Mouse (Mus musculus): ENCODE data around the gene Lhpp. TPM values are rescaled to one million over a fixed set of nuclear protein-coding genes. Genes with fewer than 3 reads are reported as not detected.
A peak's percentile ranks its signal among the peaks of the same experiment; 100 is the strongest.

Gene Lhpp
- total and polyA plus RNA-seq, 2 experiments from 2014 or later = 42.5 to 53.3 TPM

DNA sequence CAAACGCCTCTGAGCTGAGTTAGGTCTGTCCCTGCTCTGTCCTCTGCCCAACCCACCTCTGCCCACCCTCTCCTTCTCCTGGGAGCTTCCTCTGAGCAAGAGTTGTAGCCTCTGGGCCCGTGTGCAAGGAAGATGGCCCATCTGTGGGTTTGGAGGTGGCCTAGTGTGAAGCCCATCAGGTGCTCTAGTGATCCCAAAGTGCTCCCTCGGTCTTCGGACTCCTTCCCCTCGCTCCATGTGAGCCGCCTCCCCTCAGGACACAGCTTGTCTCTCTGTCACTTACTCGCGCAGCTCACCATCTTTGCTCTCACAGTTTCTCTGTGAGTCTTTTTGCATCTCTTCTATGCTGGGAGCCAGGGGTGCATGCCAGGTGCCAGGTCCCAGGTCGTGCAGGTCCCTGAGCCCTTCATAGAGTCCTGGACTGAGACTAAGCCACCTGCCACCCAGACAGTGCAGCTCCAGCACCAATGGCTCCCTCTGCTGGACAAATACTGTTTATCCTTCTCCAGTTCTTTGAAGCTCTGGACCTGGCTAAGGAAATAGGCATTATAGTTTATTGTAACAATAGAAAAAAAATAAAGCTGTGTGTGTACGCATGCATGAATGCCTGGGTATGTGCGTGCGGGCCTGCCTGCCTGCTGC is 28.1 kb downstream of the Lhpp start:
- Histone ChIP-seq H3K27ac (no peak overlapping the region), H3K4me3 (ENCODE audit: low read length) (no peak overlapping the region), H3K9ac (replicated peaks; ENCODE audit: low read length) (no peak overlapping the region), H3K36me3 (ENCODE audit: insufficient read depth, low read length) (no peaks in the 10 kb centered on the region), H3K4me1 (ENCODE audit: insufficient read depth, low read length) (no peaks in the 10 kb centered on the region; the same call in 1 of the 2 replicates), H3K4me2 (ENCODE audit: low read depth, low read length) (no peak overlapping the region), H3K27me3 (ENCODE audit: insufficient read depth, low read length) (no peaks in the 10 kb centered on the region), H3K9me3 (ENCODE audit: low read length) (no peaks in the 10 kb centered on the region)
- ATAC-seq = peak; percentile 60; the same call in 1 of the 2 replicates
- WGBS = 60% methylated on average over 12 of the region's 12 CpGs
- peak; percentile 90 for TF ChIP-seq CTCF (IDR thresholded peaks at IDR 0.05; ENCODE audit: low read depth)
- peak; percentile 85 for DNase-seq (ENCODE audit: low spot score)

DNA sequence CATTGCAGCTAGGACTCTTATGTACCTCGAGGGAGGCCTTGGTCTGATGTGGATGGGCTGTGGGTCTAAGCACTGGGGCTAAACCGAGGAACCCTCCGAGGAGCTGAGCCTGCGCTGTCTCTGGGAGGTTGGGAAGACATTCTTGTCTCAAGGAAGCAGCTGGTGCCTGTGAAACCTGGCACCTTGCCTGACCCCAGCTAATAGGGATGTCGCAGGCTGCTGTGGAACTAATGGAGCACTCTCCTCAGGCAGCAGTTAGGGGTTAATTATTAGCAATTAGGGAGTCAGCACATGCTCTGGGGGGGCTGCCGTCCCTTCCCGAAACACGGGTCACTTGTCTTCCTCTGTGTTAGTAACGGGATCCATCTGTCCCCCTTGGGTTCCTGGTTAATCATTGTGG is 30.5 kb downstream of the Lhpp start:
- no peaks in the 10 kb centered on the region for H3K9me3 ChIP-seq (ENCODE audit: low read length)
- no peak for TF ChIP-seq CTCF (IDR thresholded peaks at IDR 0.05; ENCODE audit: low read depth)
- H3K27me3 ChIP-seq (ENCODE audit: insufficient read depth, low read length) = no peaks in the 10 kb centered on the region
- no peak overlapping the region for H3K4me2 ChIP-seq (ENCODE audit: low read depth, low read length)
- no peaks in the 10 kb centered on the region for H3K36me3 ChIP-seq (ENCODE audit: insufficient read depth, low read length)
- no peak overlapping the region for H3K27ac ChIP-seq
- H3K9ac ChIP-seq (replicated peaks; ENCODE audit: low read length) = no peak overlapping the region
- no peaks in the 10 kb centered on the region; the same call in 1 of the 2 replicates for H3K4me1 ChIP-seq (ENCODE audit: insufficient read depth, low read length)
- no peak overlapping the region for H3K4me3 ChIP-seq (ENCODE audit: low read length)
- DNase-seq (ENCODE audit: low spot score) (peak; percentile 70), ATAC-seq (0 out of 2 replicates have a peak, but pooled peaks have one; percentile 31)
- 19% methylated on average over 9 of the region's 9 CpGs for WGBS

DNA sequence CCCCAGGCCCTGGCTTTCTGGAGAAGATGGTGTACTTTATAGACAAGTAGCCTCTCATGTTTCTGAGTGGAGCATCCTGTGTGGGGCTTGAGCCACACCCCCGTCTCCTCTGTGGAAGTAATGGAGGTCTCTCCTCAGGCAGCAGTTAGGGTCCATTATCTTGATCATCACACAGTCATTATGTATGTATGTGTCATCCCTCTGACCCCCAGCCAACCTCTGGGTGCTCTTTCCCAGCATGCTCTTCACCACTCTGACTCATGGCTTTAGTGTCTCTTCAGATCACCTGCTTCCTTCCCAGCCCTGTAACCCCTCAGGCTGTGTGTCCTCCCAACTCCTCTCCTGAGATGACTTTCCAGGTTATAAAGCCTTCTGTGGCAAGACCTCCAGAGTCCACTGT is 31.2 kb downstream of the Lhpp start:
- H3K4me1 ChIP-seq (ENCODE audit: insufficient read depth, low read length) = no peaks in the 10 kb centered on the region; the same call in 1 of the 2 replicates
- DNase-seq (ENCODE audit: low spot score) (no peak), ATAC-seq (no peak)
- no peak overlapping the region for H3K4me2 ChIP-seq (ENCODE audit: low read depth, low read length)
- H3K4me3 ChIP-seq (ENCODE audit: low read length) = no peak overlapping the region
- no peaks in the 10 kb centered on the region for H3K9me3 ChIP-seq (ENCODE audit: low read length)
- no peak overlapping the region for H3K27ac ChIP-seq
- no peak for TF ChIP-seq CTCF (IDR thresholded peaks at IDR 0.05; ENCODE audit: low read depth)
- WGBS = 82% methylated on average over 1 of the region's 1 CpGs
- no peaks in the 10 kb centered on the region for H3K27me3 ChIP-seq (ENCODE audit: insufficient read depth, low read length)
- no peaks in the 10 kb centered on the region for H3K36me3 ChIP-seq (ENCODE audit: insufficient read depth, low read length)
- no peak overlapping the region for H3K9ac ChIP-seq (replicated peaks; ENCODE audit: low read length)

DNA sequence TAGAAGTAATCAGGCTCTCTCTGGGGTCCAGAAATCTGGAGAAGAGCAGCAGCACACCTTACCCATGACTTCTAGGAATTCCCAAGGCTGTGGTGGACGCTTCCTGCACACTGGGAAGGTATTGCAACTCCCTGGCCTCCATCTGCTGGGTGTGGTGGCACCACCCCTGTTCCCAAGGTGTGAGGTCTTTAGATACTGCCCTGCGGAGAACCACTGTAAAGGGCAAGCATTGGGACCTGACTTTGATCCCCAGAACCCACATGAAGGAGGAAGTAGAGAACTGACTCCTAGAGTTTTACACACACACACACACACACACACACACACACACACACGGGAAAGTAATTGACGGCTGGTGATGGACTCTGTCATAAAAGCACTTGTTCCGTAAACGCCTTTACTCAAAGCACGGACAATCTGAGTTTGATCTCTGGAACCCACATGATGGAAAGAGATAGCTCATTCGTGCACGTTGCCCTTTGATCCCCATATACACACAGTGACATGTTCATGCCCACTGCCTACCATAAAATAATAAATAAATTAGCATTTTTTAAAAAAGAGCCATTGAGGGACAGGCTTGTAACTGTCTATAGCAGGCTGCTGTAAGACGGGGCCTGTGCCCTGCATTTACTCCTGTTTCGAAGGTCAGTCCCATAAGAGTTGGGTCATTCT is 34.3 kb downstream of the Lhpp start:
- no peak overlapping the region for H3K4me2 ChIP-seq (ENCODE audit: low read depth, low read length)
- H3K4me3 ChIP-seq (ENCODE audit: low read length) = no peak overlapping the region
- no peak overlapping the region for H3K9ac ChIP-seq (replicated peaks; ENCODE audit: low read length)
- no peaks in the 10 kb centered on the region for H3K27me3 ChIP-seq (ENCODE audit: insufficient read depth, low read length)
- WGBS = 85% methylated on average over 11 of the region's 11 CpGs
- H3K4me1 ChIP-seq (ENCODE audit: insufficient read depth, low read length) = no peaks in the 10 kb centered on the region; the same call in 1 of the 2 replicates
- H3K27ac ChIP-seq = no peak overlapping the region
- H3K9me3 ChIP-seq (ENCODE audit: low read length) = no peaks in the 10 kb centered on the region
- DNase-seq (ENCODE audit: low spot score) (no peak), ATAC-seq (no peak)
- TF ChIP-seq CTCF (IDR thresholded peaks at IDR 0.05; ENCODE audit: low read depth) = no peak
- no peaks in the 10 kb centered on the region for H3K36me3 ChIP-seq (ENCODE audit: insufficient read depth, low read length)

DNA sequence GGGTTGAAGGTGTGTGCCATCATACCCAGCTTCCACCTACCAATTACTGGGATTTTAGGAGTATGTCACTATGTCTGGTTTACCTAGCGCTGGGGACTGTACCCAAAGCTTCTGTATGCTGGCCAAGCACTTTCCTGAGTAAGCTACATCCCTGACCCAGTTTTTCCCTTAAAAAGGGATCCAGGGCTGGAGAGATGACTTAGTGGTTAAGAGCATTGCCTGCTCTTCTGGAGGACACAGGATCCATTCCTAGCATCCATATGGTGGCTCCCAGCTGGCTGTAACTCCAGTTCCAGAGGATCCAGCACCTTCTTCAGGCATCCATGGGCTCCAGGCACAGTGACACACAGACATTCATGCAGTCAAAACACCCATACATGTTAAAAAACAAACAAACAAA is 36.1 kb downstream of the Lhpp start:
- no peaks in the 10 kb centered on the region for H3K4me1 ChIP-seq (ENCODE audit: insufficient read depth, low read length)
- no peak overlapping the region for H3K27ac ChIP-seq
- no peaks in the 10 kb centered on the region for H3K36me3 ChIP-seq (ENCODE audit: insufficient read depth, low read length)
- ATAC-seq (no peak), DNase-seq (ENCODE audit: low spot score) (no peak)
- H3K4me3 ChIP-seq (ENCODE audit: low read length) = no peak overlapping the region
- no peak for TF ChIP-seq CTCF (IDR thresholded peaks at IDR 0.05; ENCODE audit: low read depth)
- H3K27me3 ChIP-seq (ENCODE audit: insufficient read depth, low read length) = no peaks in the 10 kb centered on the region
- H3K9ac ChIP-seq (replicated peaks; ENCODE audit: low read length) = no peak overlapping the region
- no peaks in the 10 kb centered on the region for H3K9me3 ChIP-seq (ENCODE audit: low read length)
- 97% methylated on average over 1 of the region's 1 CpGs for WGBS
- H3K4me2 ChIP-seq (ENCODE audit: low read depth, low read length) = no peak overlapping the region

DNA sequence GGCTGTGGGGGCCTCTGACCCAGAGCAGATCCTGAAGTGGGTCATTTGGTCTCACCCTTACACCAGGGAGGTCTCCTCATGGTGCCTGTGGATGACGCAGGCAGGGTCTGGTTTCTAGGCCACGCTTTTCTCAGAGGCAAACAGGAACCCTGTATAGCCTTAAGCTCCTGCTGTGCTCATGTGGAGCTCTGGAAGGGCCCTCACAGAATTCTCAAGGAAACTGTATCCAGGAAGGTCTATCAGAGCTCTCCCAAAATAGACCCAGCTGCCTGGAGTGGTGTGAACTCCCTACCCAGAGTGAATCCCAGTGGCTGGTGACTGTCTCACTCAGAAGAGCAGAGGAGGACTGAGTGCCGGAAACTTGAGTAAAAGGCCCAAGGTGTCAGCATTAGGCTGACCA is 44.0 kb downstream of the Lhpp start:
- WGBS = 79% methylated on average over 3 of the region's 3 CpGs
- Histone ChIP-seq H3K9me3 (ENCODE audit: low read length) (no peaks in the 10 kb centered on the region), H3K4me1 (ENCODE audit: insufficient read depth, low read length) (no peaks in the 10 kb centered on the region), H3K36me3 (ENCODE audit: insufficient read depth, low read length) (no peaks in the 10 kb centered on the region), H3K27ac (no peak overlapping the region), H3K4me2 (ENCODE audit: low read depth, low read length) (no peak overlapping the region), H3K4me3 (ENCODE audit: low read length) (no peak overlapping the region), H3K27me3 (ENCODE audit: insufficient read depth, low read length) (no peaks in the 10 kb centered on the region), H3K9ac (replicated peaks; ENCODE audit: low read length) (no peak overlapping the region)
- DNase-seq (ENCODE audit: low spot score) (no peak), ATAC-seq (no peak)
- no peak for TF ChIP-seq CTCF (IDR thresholded peaks at IDR 0.05; ENCODE audit: low read depth)

DNA sequence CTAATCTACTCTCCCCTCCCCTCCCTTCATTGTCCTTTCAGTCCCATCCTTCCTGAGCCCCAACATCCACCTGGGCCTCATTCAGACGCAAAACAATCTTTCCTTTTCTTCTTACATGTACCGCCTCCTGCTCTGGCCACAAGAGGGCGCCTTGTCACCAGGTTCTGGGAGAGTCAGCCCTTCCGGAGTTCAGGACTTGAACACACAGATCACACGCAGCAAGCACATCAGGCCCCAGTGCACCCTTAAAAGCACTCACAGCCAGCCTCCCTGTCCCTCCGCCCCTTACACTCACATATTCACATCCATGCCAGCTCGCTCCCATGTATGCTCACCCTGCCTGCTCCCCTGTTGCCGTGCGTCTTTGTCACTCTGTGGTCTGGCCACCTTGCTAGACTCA is 45.6 kb downstream of the Lhpp start:
- H3K4me3 ChIP-seq (ENCODE audit: low read length) = no peak overlapping the region
- ATAC-seq (peak; percentile 60), DNase-seq (ENCODE audit: low spot score) (peak; percentile 95)
- H3K4me1 ChIP-seq (ENCODE audit: insufficient read depth, low read length) = no peaks in the 10 kb centered on the region
- WGBS = 14% methylated on average over 9 of the region's 9 CpGs
- no peak overlapping the region for H3K9ac ChIP-seq (replicated peaks; ENCODE audit: low read length)
- peak; percentile 97 for TF ChIP-seq CTCF (IDR thresholded peaks at IDR 0.05; ENCODE audit: low read depth)
- no peaks in the 10 kb centered on the region for H3K9me3 ChIP-seq (ENCODE audit: low read length)
- peak overlapping the region; percentile 62; the same call in 1 of the 2 replicates for H3K27ac ChIP-seq
- H3K4me2 ChIP-seq (ENCODE audit: low read depth, low read length) = no peak overlapping the region
- no peaks in the 10 kb centered on the region for H3K36me3 ChIP-seq (ENCODE audit: insufficient read depth, low read length)
- H3K27me3 ChIP-seq (ENCODE audit: insufficient read depth, low read length) = no peaks in the 10 kb centered on the region

Measured in hindbrain, postnatal 0 days (tissue).